Mouse (Mus musculus) intestine, embryonic 14.5 days (tissue): ENCODE measurements around the gene Usp49. TPM values are rescaled to one million over a fixed set of nuclear protein-coding genes. Genes with fewer than 3 reads are reported as not detected.

ENCODE experiments used
- ATAC-seq: fragments of 200-750 bp; cut with Nextera tagmentation; replicated peaks from 2 replicates; pipeline ENCODE4 v1.8.0; 2017; ENCODE audit warnings: low read depth, moderate number of reproducible peaks, moderate TSS enrichment, moderate library complexity; ENCODE audit not compliant: low FRiP score, low TSS enrichment
- DNase-seq: peaks from one replicate; pipeline ENCODE4 v3.0.0-alpha.2; 2018; ENCODE audit warnings: low spot score
- H3K27ac ChIP-seq: fragments of 300-500 bp; sonication (generic); 2 replicates; pipeline ENCODE4 v1.5.1; 2014; ENCODE audit warnings: low read depth, mild to moderate bottlenecking, control low read depth
- H3K27me3 ChIP-seq: fragments of 300-500 bp; sonication (generic); replicated peaks from 2 replicates; pipeline ENCODE4 v1.6.1; 2014; ENCODE audit warnings: low read length, control low read depth; ENCODE audit not compliant: control insufficient read depth, insufficient read depth
- H3K36me3 ChIP-seq: fragments of 300-500 bp; sonication (generic); 2 replicates; pipeline ENCODE4 v1.6.1; 2014; ENCODE audit warnings: low read length, control low read depth; ENCODE audit not compliant: control insufficient read depth, insufficient read depth
- H3K4me1 ChIP-seq: fragments of 300-500 bp; sonication (generic); replicated peaks from 2 replicates; pipeline ENCODE4 v1.6.1; 2014; ENCODE audit warnings: low read length, control low read depth, mixed read lengths; ENCODE audit not compliant: control insufficient read depth, insufficient read depth
- H3K4me2 ChIP-seq: fragments of 300-500 bp; sonication (generic); 2 replicates; pipeline ENCODE4 v1.6.1; 2014; ENCODE audit warnings: low read length
- H3K4me3 ChIP-seq: fragments of 300-500 bp; sonication (generic); 2 replicates; pipeline ENCODE4 v1.5.1; 2014; ENCODE audit warnings: low read depth, low read length, control low read depth, mixed read lengths
- H3K9ac ChIP-seq: fragments of 300-500 bp; sonication (generic); 2 replicates; pipeline ENCODE4 v1.6.1; 2014; ENCODE audit warnings: mild to moderate bottlenecking, low read length
- H3K9me3 ChIP-seq: fragments of 300-500 bp; sonication (generic); 2 replicates; pipeline ENCODE4 v1.6.1; 2016; ENCODE audit warnings: low read length, control low read depth; ENCODE audit not compliant: control insufficient read depth
- WGBS: fragments of 180-500 bp; shearing (Covaris S2); extraction: QIAGEN DNeasy Blood & Tissue Kit; methylation state at CpG from one replicate; pipeline ENCODE4 v1.1.7; 2014; 5-methylcytosine and 5-hydroxymethylcytosine counted together
- polyA plus RNA-seq: library from polyadenylated mRNA; unstranded; fragments of >200 nt; fragmentation: Nextera tagmentation; extraction: Ambion mirVana; gene quantifications from 2 replicates; pipeline ENCODE4 v1.2.1, GENCODE M21; 2014

The Usp49 gene
- polyA plus RNA-seq, 1 experiment from 2014 or later = 6.5 TPM

- Histone ChIP-seq H3K4me2 (peak within 1 kb of the TSS; percentile 95), H3K9me3 (no peaks in the 10 kb centered on the region), H3K4me1 (peaks cover 12% of the 10 kb centered on the region; the same call in 1 of the 2 replicates), H3K27ac (peak within 1 kb of the TSS; percentile 80), H3K27me3 (no peaks in the 10 kb centered on the region), H3K9ac (peak within 1 kb of the TSS; percentile 81), H3K36me3 (peaks cover 25% of the 10 kb centered on the region), H3K4me3 (peak within 1 kb of the TSS; percentile 95)
- 1% methylated on average over 55 of the region's 58 CpGs for WGBS
- DNase-seq (peak; percentile 84), ATAC-seq (peak; percentile 67)
Observed at GRCm38 (mm10) chr17:47688608-47689575, 58.4 kb downstream of the Usp49 start, which contains the start of gene Frs3. Gene Frs3 (plus strand): TSS chr17:47689030.

GRCm38 (mm10) chr17:47689894-47690293 lies 59.4 kb downstream of the Usp49 start:
- no peak for DNase-seq
- H3K9me3 ChIP-seq = no peaks in the 10 kb centered on the region
- no peak for ATAC-seq
- H3K27ac ChIP-seq = no peak overlapping the region
- peaks cover 15% of the 10 kb centered on the region for H3K36me3 ChIP-seq
- H3K4me2 ChIP-seq = peak overlapping the region; percentile 95; the same call in 1 of the 2 replicates
- H3K9ac ChIP-seq = no peak overlapping the region
- WGBS = 80% methylated on average over 6 of the region's 8 CpGs
- no peak overlapping the region for H3K4me3 ChIP-seq
- peaks cover 15% of the 10 kb centered on the region; the same call in 1 of the 2 replicates for H3K4me1 ChIP-seq
- H3K27me3 ChIP-seq = no peaks in the 10 kb centered on the region

- 93% methylated on average over 3 of the region's 3 CpGs for WGBS
- H3K36me3 ChIP-seq = peaks cover 3% of the 10 kb centered on the region; the same call in 1 of the 2 replicates
- no peak overlapping the region for H3K27ac ChIP-seq
- H3K9me3 ChIP-seq = no peaks in the 10 kb centered on the region
- no peak overlapping the region for H3K4me2 ChIP-seq
- H3K27me3 ChIP-seq = no peaks in the 10 kb centered on the region
- no peak overlapping the region for H3K4me3 ChIP-seq
- ATAC-seq (no peak), DNase-seq (no peak)
- H3K9ac ChIP-seq = no peak overlapping the region
- H3K4me1 ChIP-seq = peaks cover 19% of the 10 kb centered on the region; the same call in 1 of the 2 replicates
Observed at GRCm38 (mm10) chr17:47691650-47692049, 61.2 kb downstream of the Usp49 start.

GRCm38 (mm10) chr17:47693671-47694441 lies 63.4 kb downstream of the Usp49 start:
- Histone ChIP-seq H3K4me2 (peak overlapping the region; percentile 56), H3K9ac (no peak overlapping the region), H3K36me3 (0 out of 2 replicates have a peak, but pooled peaks cover 7% of the 10 kb centered on the region), H3K4me3 (peak overlapping the region; percentile 69), H3K27ac (0 out of 2 replicates have a peak overlapping the region, but pooled peaks have one; percentile 3), H3K27me3 (no peaks in the 10 kb centered on the region), H3K4me1 (peaks cover 13% of the 10 kb centered on the region; the same call in 1 of the 2 replicates), H3K9me3 (no peaks in the 10 kb centered on the region)
- DNase-seq = no peak
- no peak for ATAC-seq
- WGBS = 38% methylated on average over 13 of the region's 13 CpGs

- no peak for DNase-seq
- Histone ChIP-seq H3K27me3 (no peaks in the 10 kb centered on the region), H3K4me2 (peak within 1 kb of the TSS; percentile 56), H3K9ac (peak within 1 kb of the TSS; percentile 75), H3K4me3 (peak within 1 kb of the TSS; percentile 69), H3K27ac (peak within 1 kb of the TSS; percentile 3; the same call in 1 of the 2 replicates), H3K9me3 (no peaks in the 10 kb centered on the region), H3K36me3 (0 out of 2 replicates have a peak, but pooled peaks cover 7% of the 10 kb centered on the region), H3K4me1 (peaks cover 11% of the 10 kb centered on the region; the same call in 1 of the 2 replicates)
- no peak for ATAC-seq
- WGBS = 2% methylated on average over 3 of the region's 3 CpGs
Observed at GRCm38 (mm10) chr17:47694442-47694502, 63.8 kb downstream of the Usp49 start, which contains the start of gene Gm21981. Gene Gm21981 (minus strand): TSS chr17:47694455.

GRCm38 (mm10) chr17:47694503-47695336 lies 64.2 kb downstream of the Usp49 start, which contains the start of gene Prickle4:
Gene Prickle4 (minus strand): TSS chr17:47694736.
- H3K4me1 ChIP-seq = peaks cover 7% of the 10 kb centered on the region; the same call in 1 of the 2 replicates
- no peaks in the 10 kb centered on the region for H3K9me3 ChIP-seq
- DNase-seq (peak; percentile 99), ATAC-seq (peak; percentile 94)
- WGBS = under 1% methylated on average over 69 of the region's 82 CpGs
- H3K4me3 ChIP-seq = peak within 1 kb of the TSS; percentile 69
- peak within 1 kb of the TSS; percentile 3; the same call in 1 of the 2 replicates for H3K27ac ChIP-seq
- H3K36me3 ChIP-seq = peaks cover 11% of the 10 kb centered on the region; the same call in 1 of the 2 replicates
- H3K4me2 ChIP-seq = peak within 1 kb of the TSS; percentile 56
- H3K27me3 ChIP-seq = no peaks in the 10 kb centered on the region
- peak within 1 kb of the TSS; percentile 75 for H3K9ac ChIP-seq

GRCm38 (mm10) chr17:47695337-47695710 lies 64.8 kb downstream of the Usp49 start:
- DNase-seq = peak; percentile 69
- H3K27me3 ChIP-seq = no peaks in the 10 kb centered on the region
- peaks cover 17% of the 10 kb centered on the region; the same call in 1 of the 2 replicates for H3K36me3 ChIP-seq
- H3K4me3 ChIP-seq = peak overlapping the region; percentile 69
- no peak for ATAC-seq
- peak overlapping the region; percentile 75 for H3K9ac ChIP-seq
- H3K4me2 ChIP-seq = peak overlapping the region; percentile 56
- peak overlapping the region; percentile 3; the same call in 1 of the 2 replicates for H3K27ac ChIP-seq
- under 1% methylated on average over 23 of the region's 23 CpGs for WGBS
- peaks cover 7% of the 10 kb centered on the region; the same call in 1 of the 2 replicates for H3K4me1 ChIP-seq
- no peaks in the 10 kb centered on the region for H3K9me3 ChIP-seq

- DNase-seq = no peak
- no peaks in the 10 kb centered on the region for H3K27me3 ChIP-seq
- 92% methylated on average over 10 of the region's 10 CpGs for WGBS
Observed at GRCm38 (mm10) chr17:47698156-47698555, 67.7 kb downstream of the Usp49 start.

More at GRCm38 (mm10) chr17:47698156-47698555, 67.7 kb downstream of the Usp49 start:
- Histone ChIP-seq H3K4me2 (no peak overlapping the region), H3K9me3 (no peaks in the 10 kb centered on the region), H3K4me3 (no peak overlapping the region), H3K9ac (no peak overlapping the region), H3K4me1 (peaks cover 10% of the 10 kb centered on the region; the same call in 1 of the 2 replicates), H3K36me3 (peaks cover 37% of the 10 kb centered on the region), H3K27ac (no peak overlapping the region)
- ATAC-seq = no peak
